Mouse (Mus musculus) spleen, adult 2 months (tissue): Measurements from ENCODE around the gene Tor3a.

Experiments used
- CTCF ChIP-seq: fragments of 200-500 bp; IDR thresholded peaks from 2 replicates; pipeline ENCODE4 v1.5.1; 2011; ENCODE audit warnings: mild to moderate bottlenecking, inconsistent platforms; ENCODE audit not compliant: insufficient read depth, insufficient read length, insufficient replicate concordance; ENCODE audit errors: extremely low read depth
- POLR2A ChIP-seq: fragments of 200-500 bp; IDR thresholded peaks from 2 replicates; pipeline ENCODE4 v1.6.1; 2011; ENCODE audit warnings: low read depth, low read length, inconsistent platforms

DNA sequence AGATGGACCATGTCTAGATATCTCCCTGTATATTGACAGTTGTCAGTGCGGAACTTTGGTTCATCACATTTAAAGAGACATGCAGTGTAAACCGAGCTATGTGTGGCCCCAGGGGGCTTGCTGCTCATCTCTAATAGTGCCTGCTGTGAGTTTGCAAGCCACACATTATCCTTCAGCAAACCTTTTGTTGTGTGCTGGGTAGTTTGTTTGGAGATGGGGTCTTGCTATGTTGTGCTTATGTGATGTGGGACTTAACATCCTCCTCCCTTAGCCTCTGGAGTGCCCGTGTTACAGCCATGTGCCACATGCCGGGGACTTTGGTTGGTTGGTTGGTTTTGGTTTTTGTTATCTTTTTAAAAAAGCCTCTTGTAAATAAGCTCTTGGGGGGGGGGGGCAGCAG is 56.3 kb downstream of the Tor3a start:
- TF ChIP-seq POLR2A = no peak
- no peak for TF ChIP-seq CTCF
